Mouse (Mus musculus): Measurements from ENCODE around the gene Cables2.
A peak's percentile ranks its signal among the peaks of the same experiment; 100 is the strongest.

Gene Cables2

DNA sequence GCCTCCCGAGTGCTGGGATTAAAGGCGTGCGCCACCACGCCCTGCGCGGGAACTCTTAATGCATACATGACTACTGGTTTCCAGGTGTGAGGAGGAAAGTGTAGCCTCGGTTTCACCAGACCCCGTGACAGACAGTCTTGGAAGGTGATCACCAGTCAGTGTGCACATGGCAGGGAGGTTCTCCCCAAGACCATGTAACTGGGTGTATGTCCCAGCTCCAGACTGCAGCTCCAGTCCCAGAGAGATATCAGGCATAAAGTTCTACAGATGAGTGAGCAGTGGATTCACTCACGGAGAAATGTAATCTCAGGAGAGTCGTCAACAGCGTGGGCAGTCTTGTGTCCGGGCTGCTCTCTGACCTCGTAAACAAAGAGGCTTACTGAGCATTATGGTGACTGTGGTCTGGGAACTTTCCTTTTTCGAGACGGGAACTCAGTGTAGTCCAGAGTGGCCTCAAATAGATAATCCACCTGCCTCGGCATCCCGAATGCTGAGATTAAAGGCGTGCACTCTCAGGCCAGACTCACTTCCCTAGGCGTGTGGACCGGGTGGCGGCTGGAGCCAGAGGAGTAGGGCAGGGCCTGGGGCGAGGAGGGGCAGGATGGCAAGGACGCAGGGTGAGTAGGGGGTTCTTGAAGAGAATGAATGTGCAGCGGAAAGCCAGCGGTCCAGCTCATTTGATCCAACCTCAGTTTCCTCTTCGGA lies 16.8 kb downstream of the Cables2 start:
- DNase-seq (ENCODE audit: extremely low read depth, low read depth): no peak

DNA sequence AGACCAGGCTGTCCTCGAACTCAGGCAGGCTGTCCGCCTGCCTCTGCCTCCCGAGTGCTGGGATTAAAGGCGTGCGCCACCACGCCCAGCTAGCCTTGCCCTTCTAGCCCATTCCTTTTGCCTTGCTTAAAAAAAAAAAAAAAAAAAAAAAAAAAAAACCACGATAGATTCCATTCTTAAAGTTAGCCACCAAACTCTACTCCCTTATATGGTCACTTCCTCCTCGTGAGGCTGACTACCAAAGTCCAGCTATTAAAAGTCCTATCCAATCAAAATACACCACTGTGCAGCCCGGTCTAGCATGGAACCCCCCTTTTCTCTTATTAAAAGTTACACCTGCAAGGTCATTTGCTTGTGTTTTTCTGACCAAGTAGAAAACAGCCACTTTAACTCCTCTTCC lies 17.6 kb downstream of the Cables2 start:
- peak; percentile 61 for DNase-seq (ENCODE audit: extremely low read depth, low read depth)

GRCm38 (mm10) chr2:180254436-180255209 lies 18.7 kb downstream of the Cables2 start:
- no peak for DNase-seq (ENCODE audit: extremely low read depth, low read depth)

GRCm38 (mm10) chr2:180251838-180252237 lies 21.5 kb downstream of the Cables2 start:
- no peak for DNase-seq (ENCODE audit: extremely low read depth, low read depth)

DNA sequence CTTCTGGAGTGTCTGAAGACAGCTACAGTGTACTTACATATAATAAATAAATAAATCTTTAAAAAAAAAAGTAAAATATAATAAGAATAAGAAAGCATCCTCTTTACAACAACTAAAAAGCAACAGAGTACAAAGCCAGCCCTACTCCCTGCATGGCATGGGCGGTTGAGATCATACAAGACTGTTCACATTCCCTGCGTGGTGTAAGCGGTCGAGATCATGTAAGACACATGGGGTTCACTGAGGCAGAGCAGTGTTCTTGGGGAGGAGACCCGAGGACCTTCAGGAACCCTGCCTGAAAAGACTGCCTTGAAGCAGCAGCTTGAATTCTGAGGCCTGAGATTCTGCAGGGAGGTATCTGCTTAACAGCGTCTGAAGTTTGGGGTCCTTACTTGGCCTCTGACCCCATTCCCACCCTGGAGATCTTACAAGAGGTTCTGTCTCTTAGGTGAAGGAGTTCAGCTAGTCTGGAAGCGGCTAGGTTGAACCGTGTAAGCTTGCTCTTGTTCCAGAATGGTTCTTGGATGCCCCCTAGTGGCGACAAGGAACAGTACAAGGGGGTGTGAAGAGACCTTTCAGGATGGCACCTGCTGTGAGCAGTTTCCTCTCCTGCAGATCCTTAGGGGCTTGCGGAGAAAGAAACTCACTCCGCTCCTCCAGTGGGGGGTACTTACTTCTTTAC lies 22.2 kb downstream of the Cables2 start:
- DNase-seq (ENCODE audit: extremely low read depth, low read depth): no peak

DNA sequence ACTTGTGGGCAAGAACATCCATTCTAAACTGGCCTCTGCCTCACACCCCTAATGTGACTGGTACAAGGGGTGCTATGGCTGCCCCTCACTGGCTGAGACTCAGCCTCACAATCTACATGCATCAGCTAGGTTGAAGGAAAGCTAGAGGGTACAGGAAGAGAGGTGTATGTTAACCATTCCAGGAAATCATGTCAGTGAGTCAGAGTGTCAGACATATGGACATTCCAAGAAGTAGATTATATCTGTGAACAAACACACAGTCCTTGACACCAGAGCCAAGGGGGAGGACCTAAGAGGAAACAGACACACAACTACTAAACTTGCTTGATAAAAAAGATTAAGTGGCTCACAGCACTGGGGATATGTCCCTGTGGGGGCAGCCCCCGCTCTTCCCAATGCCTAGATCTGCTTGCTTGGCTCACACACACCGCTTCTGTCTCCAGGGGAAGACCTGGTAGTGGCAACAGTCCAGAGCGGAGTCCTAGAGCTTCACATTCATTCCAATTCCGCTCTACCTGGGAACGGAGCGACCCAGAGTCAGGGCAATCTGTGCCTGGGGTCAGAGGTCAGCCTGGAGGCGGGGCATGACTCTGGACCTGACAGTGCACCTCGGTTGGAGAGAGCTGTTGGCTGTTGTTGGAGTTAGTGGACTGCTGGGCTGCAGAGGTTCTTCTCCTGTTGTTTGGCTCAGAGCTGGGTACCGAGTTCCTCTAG lies 24.2 kb downstream of the Cables2 start:
- no peak for DNase-seq (ENCODE audit: extremely low read depth, low read depth)

GRCm38 (mm10) chr2:180247916-180248315 lies 25.4 kb downstream of the Cables2 start:
- DNase-seq (ENCODE audit: extremely low read depth, low read depth): no peak

- no peak for DNase-seq (ENCODE audit: extremely low read depth, low read depth)
These were observed 30.2 kb downstream of the Cables2 start for GRCm38 (mm10) chr2:180243108-180243507.

DNA sequence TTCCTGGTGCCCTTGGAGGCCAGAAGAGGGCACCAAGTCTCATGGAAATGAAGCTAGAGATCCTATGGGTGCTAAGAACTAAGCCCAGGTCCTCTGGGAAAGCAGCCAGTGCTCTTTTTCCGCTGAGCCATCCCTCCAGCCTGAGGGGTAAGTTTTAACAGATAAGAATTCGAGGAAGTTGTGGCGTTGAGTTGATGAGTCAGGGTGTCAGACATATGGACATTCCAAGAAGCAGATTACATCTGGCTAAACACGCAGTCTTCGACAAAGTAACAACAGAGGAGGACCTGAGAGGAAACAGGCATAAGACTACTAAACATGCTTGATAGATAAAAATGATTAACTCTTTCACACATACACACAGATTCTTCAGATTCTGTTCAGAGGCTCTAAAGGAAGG lies 34.7 kb downstream of the Cables2 start:
- DNase-seq (ENCODE audit: extremely low read depth, low read depth): peak; percentile 60

DNA sequence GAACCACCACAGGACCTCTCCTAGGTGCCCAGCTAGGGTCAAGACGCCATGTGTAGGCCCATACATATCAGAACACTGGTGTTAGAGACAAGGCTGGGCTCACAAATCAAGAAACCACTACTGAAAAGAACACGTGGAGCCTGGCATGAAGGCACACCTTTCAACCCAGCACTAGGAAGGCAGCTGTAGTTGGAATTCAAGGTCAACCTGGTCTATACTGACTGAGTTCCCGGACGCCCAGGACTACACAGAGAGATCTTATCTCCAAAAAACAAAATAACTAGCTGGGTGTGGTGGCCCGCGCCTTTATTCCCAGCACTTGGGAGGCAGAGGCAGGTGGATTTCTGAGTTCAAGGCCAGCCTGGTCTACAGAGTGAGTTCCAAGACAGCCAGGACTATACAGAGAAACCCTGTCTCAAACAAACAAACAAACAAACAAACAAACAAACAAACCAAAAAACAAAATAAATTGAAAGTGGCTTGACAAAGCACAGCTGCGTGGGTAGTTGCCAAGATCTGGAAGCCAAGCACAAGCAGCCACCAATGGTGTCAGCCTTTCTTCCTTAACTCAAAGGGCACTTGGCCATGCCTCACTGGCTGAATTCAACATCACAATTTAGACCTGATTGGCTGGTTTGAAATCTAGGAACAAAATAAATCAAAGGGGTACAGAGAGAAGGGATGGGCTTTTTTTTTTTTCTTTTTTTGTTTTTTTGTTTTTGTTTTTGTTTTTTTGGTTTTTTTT lies 35.5 kb downstream of the Cables2 start:
- DNase-seq (ENCODE audit: extremely low read depth, low read depth): no peak

DNA sequence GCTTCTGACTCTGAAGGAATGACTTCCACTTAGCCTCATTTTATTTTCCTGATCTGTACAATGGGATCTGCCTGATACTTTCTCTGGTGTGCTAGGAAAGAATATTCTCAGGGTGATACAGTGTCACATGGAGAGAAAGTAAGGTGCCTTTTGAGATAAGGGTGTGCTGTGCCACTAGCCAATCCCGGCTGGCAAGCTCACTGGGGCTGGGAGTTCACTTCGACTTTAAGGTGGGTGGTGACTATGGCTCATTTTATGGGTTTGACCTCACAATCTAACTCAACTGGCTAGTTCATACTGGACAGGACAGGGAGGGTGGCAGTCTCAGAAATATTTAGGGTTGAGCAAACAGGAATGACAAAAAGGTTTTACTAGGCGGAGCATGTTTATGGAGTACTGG lies 36.4 kb downstream of the Cables2 start:
- DNase-seq (ENCODE audit: extremely low read depth, low read depth): no peak

GRCm38 (mm10) chr2:180236500-180236899 lies 36.8 kb downstream of the Cables2 start:
- DNase-seq (ENCODE audit: extremely low read depth, low read depth): no peak

DNA sequence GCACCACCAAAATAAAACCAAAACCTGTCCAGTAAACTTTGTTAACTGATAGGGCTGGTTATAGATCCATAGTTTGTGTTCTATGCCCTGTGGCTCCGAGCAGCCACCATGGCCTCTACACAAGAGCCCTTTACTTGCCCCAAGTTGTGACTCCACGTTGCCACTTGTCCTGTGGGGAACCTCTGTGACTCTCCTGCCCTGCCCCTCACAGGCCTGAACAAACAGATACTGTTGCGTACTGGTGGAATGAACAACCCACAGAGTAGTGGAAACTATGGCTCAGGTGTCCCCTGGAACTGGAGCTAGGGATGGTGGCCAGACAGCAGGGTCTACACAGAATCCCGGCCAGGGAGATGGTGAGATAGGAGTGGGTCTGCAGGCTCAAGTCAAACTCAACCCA lies 37.5 kb downstream of the Cables2 start:
- DNase-seq (ENCODE audit: extremely low read depth, low read depth): no peak

DNA sequence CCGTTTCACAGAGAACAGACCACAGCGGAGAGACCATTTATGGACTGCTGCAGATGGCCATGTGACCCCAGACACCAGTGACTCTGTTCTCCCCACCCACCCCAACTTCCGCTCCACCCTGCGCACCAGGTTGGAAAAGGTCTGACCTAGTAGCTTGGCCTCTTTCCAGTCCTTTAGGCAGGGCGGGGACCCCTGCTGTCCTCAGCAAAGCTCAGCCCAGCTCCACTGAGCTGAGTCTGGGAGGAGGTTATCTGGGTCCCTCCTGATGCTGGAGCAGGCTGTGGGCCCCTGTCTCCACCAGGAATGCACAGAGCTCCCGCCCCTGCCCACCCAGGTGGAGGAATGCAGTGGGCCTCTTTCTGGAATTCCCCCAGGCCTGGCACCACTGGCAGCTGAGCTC lies 38.3 kb downstream of the Cables2 start:
- no peak for DNase-seq (ENCODE audit: extremely low read depth, low read depth)

DNA sequence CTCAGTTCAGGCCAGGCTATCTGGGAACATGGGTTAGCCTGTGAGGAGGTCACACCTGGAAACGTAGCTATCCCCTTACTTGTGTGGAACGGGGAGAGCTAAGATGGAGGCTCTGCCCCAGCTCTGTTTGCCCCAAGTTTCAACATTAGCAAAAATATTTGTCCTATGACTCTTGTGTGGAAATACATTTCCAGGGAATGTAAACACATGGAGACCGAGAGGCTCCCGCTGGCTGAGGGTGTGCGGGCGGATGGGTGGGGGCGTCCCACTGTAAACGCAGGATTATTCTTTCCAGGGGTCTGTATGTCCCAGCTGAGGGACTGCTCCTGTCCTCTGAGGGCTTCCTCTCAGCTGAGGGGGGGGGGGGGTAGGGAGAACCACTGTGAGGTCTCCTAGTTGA lies 38.9 kb downstream of the Cables2 start:
- no peak for DNase-seq (ENCODE audit: extremely low read depth, low read depth)

DNA sequence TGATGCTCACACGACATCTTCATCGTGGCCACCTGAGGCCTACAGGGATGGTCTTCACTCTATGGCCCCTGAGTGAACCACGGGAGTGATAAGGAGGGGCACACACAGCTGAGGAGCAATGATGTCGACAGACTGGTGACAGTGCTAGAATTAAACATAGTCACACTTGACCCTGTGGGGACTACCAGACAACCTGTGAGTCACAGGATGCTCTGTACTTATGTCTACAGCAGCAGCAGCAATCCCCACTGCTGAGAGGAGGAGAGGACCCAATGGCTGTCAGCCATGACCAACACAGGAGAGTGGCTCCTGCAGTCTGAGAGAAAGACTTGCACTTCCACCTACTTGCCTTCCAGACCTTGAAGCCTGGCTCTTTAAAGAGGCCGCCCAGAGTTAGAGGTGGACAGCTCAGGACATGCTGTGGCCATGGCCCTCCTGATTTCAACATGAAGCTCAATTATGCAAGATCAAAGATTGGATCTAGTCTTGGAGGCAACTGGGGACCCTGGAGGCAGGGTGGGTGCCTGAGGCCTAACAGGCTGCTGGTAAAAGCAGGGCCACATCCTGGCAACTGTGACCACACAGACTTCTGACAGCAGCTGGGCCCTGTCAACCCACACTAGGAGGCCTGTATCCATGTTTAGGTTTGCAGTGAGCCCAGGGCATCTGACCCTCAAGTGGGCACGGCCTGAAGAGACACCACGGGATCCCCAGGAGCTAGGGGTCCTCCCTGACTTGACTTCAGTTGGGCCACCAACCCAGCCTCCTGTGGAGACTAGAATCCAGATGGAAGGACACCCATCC lies 40.0 kb downstream of the Cables2 start:
- no peak for DNase-seq (ENCODE audit: extremely low read depth, low read depth)

DNA sequence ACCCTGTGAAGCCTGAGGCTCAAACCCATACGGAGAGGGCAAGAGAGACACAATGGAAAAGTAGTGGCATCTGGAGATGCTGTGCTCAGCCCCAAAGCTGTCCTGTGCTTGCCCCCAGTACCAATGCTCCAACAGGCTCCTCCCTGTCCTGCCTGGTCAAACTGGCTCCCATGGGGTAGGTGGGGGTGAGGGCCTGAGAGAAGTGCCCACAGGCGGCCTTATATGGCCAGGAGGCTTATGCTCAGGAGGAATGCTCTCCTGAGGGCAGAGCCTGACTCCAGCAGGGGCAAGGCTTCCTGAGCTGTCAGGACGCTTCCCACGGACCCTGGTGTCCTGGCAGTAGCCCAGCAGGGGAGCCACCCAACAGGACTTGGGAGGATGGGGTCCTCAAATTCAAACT lies 42.8 kb downstream of the Cables2 start:
- no peak for DNase-seq (ENCODE audit: extremely low read depth, low read depth)

GRCm38 (mm10) chr2:180229129-180229528 lies 44.2 kb downstream of the Cables2 start:
- DNase-seq (ENCODE audit: extremely low read depth, low read depth): no peak

- no peak for DNase-seq (ENCODE audit: extremely low read depth, low read depth)
These were observed 44.7 kb downstream of the Cables2 start for GRCm38 (mm10) chr2:180228592-180228991.

DNA sequence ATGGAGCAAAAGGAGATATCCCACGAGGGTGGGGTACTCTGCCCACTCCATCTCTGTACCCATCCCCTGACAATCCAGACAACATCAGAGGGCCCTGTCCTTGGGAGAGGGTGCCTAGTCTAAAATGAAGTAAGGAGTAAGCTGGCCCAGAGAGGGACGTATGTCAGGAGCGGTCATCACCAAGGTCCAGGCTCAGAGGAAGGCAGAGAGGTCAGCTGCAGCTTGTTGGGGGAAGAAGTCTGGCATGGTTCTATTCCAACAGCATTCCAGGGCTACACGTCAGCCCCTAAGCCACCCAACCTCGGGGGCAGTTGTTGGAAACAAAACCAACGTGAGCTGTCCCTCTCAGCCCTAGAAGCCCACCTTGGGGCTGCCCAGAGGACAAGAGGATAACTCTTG lies 45.2 kb downstream of the Cables2 start:
- DNase-seq (ENCODE audit: extremely low read depth, low read depth): no peak

Data from MEL-GATA-1-ER (cell line).